In the genomic region with DNA sequence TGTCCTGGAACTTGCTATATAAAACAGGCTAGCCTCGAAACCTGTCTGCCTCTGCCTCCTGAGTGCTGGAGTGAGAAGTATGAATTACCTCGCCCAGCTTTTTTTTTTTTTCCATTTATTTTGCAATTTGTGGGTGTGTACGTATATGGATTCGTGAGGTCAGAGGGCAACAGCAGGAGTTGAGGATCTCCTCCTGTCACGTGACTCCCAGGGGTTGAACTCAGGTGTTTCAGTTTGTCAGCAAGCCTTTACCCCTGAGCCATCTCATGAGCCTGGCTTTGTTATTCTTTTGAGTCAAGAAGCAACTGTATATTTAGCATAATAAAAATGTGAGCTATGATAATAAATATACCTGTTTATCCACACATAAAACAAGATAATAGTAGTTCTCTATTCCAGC, we compare ENCODE assay signal across 20 mouse cellular contexts. TPM values are rescaled to one million over a fixed set of nuclear protein-coding genes. Genes with fewer than 3 reads are reported as not detected.
"Had no signal": no experiment of that assay in that cellular context is flagged by ENCODE, and none has a peak within 500 bp of the region (broad histone marks: within the 10 kb centered on the region; RNA-seq: fewer than 3 reads in every experiment).

No protein-coding gene starts in this region.

- H3K4me3 ChIP-seq: midbrain, embryonic 10.5 days; midbrain, embryonic 12.5 days; myocyte; neural tube, embryonic 13.5 days; neural tube, embryonic 15.5 days had no signal

- H3K9ac ChIP-seq: lung, embryonic 14.5 days; midbrain, embryonic 12.5 days; neural tube, embryonic 13.5 days; neural tube, embryonic 15.5 days had no signal

- DNase-seq: lung, postnatal 10 days; lung, postnatal 4 days; midbrain, embryonic 14.5 days; retina, postnatal 1 day; right cerebral cortex, adult 18-20 months; right cerebral cortex, postnatal 25 days; right cerebral cortex, postnatal 4 days; spleen, adult 18-20 months; thymus, adult 18-20 months; thymus, postnatal 14 days; thymus, postnatal 36 days had no signal

- H3K9me3 ChIP-seq: midbrain, embryonic 10.5 days; midbrain, embryonic 12.5 days; neural tube, embryonic 13.5 days; neural tube, embryonic 15.5 days had no signal

- H3K27me3 ChIP-seq: midbrain, embryonic 12.5 days; neural tube, embryonic 13.5 days; neural tube, embryonic 15.5 days had no signal

- H3K27ac ChIP-seq: midbrain, embryonic 10.5 days; midbrain, embryonic 12.5 days; neural tube, embryonic 13.5 days; neural tube, embryonic 15.5 days had no signal

- H3K4me2 ChIP-seq: lung, embryonic 14.5 days; midbrain, embryonic 12.5 days; neural tube, embryonic 13.5 days; neural tube, embryonic 15.5 days had no signal

- H3K4me1 ChIP-seq: neural tube, embryonic 13.5 days; neural tube, embryonic 15.5 days had no signal

- ATAC-seq: midbrain, embryonic 16.5 days had no signal

RNA-seq across cellular contexts. Expression of a gene that starts 38.6 kb away (rescaled TPM):
- total RNA-seq: megakaryocyte, adult 5-6 weeks had no signal

RNA-seq across cellular contexts. Expression of a gene that starts 38.8 kb away (rescaled TPM):
- total RNA-seq: megakaryocyte, adult 5-6 weeks; megakaryocyte-erythroid progenitor cell, adult 5-6 weeks had no signal
- polyA plus RNA-seq: lung, embryonic 14.5 days; midbrain, embryonic 14.5 days had no signal
